Mouse (Mus musculus): ENCODE data around the gene Epb41l1. TPM values are rescaled to one million over a fixed set of nuclear protein-coding genes. Genes with fewer than 3 reads are reported as not detected.

Gene Epb41l1
- total RNA-seq, 4 experiments from 2014 or later, result 322 to 352 (median 336) TPM

DNA sequence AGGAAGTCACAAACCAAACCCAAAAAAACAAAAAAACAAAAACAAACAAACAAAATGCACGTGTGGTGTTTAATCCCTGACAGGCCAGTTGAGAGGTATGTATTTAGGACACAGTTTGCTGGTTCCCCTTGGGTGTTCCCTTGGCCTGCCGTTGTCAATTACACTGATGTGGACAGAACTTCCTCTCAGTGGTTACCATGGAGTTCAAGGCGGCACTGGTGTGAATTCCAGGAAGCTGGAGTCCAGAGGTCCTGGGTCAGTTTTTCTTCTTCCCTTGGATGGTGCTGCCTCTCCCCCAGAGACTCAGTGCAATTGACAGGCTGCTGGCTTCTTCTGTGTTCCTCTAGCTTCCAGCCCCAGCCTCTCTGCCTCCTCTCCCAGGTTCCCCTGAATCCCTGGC is 103.4 kb downstream of the Epb41l1 start:
- no peak for DNase-seq (ENCODE audit: low spot score in 2 of 2)

DNA sequence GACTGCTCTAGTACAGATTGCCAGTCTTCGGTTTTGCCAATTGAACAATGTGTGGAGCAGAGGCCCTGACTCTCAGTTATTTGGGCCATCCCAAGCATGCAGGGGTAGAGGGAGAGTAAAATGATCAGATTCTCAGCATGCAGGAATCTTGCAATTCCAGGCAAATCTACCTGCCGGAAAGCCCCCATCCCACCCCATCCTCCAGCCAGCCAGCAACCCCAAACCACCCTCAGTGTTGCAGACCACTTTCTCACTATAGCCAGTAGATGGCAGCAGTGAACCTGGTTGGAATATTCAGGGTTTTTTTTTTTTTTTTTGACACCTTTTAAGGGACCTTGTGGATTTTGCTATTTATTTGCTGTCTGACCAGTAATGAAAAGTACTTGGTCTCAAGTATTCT is 109.0 kb downstream of the Epb41l1 start:
- no peak for DNase-seq (ENCODE audit: low spot score in 2 of 2)

DNA sequence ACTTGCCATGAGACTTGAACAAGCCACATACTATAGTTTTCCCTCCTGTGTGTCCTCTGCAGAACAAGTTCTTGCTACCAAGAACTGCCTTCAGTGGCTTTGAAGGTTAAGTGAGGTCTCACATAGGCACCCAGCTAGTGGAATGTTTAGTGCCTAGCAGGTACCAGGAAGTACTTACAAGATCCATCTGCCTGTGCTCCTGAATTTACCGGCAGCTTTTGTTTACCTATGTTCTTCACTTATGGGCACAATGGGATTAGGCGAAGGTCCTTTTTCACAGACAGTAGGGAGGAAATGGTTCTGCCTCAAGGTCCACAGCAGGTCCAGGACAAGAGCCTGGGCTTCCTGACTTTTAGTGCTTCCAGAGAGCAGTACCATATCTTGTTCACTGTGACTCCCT is 112.5 kb downstream of the Epb41l1 start:
- no peak for DNase-seq (ENCODE audit: low spot score in 2 of 2)

DNA sequence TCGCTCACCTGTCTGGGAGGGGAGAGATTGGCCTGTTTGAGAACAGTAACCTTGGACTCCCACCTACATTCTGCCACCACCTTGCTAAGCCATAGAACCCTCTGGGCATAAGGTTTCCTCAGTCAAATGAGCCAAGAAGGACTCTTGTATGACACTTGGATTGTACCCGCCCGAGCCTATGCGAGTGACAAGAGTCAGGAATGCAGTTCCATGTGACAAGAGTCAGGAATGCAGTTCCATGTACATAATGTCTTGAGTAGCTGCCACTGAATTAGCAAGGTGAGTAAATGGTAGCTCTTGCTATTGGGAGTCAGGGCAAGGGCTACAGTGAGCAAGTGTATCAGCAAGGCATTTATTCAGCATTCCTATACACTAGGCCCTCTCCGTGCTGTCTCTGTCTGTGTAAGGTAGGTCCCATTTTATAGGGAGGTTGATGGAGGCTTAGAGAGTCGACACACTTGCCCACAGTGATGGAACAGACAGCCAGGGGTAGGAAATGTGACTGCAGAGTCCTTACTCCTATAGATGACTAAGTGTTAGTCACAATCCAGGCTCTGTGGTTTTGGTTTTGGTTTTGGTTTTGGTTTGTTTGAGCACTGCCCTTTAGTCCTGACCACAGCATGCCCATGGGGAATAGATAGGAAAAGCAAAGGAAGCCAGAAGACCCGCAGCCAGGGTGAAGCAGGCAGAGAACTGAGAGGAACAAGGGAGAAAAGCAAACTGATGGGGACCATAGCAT is 118.3 kb downstream of the Epb41l1 start:
- DNase-seq (ENCODE audit: low spot score in 2 of 2), result no peak

DNA sequence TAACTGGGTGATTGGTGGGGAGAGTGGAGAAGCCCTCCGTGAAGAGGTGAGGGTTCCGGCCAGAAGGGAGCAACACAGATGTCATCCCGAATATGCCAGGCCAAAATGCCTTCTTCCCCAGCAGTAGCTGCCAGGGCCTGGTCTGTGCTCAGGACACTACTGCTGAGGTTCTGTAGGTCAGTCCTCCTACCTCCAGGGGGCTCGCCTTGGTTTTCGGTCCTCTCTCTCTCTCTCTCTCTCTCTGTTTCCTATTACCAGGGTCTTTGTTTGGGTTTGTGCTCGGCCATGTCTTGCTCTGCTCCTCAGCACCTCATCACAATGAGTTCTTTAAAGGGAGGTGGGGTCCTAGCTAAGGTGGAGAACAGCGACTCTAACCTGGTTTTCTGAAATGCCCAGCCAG is 120.3 kb downstream of the Epb41l1 start:
- DNase-seq (ENCODE audit: low spot score in 2 of 2), result no peak

DNA sequence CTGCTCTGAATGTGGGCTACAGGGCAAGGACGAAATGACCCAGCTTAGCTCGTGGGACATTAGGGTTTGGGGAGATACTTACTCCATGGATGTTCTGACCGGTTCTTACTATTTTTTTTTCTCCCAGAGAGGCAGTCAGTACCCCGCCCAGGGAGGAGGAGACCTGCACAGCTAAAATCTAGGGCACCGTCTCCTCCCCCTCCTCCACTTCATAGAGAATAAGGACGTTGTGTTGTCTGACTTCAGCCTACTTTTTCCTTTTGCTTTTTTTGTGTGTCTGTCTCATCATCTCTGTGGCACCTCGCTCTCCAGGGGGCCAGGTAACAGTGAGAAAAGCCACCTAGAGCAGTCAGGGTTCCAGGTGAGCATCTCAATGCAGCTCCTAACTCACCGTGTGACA is 121.7 kb downstream of the Epb41l1 start:
- DNase-seq (ENCODE audit: low spot score in 2 of 2), result no peak

GRCm38 (mm10) chr2:156543804-156544203 is 123.1 kb downstream of the Epb41l1 start:
- DNase-seq (ENCODE audit: low spot score in 2 of 2), result no peak

- peak in 1 of 2 experiments; percentile 76 for DNase-seq (ENCODE audit: low spot score in 2 of 2)
Observed at GRCm38 (mm10) chr2:156547123-156547891, 126.6 kb downstream of the Epb41l1 start, which contains the start of gene Aar2. Gene Aar2 (plus strand): TSS chr2:156547584.

DNA sequence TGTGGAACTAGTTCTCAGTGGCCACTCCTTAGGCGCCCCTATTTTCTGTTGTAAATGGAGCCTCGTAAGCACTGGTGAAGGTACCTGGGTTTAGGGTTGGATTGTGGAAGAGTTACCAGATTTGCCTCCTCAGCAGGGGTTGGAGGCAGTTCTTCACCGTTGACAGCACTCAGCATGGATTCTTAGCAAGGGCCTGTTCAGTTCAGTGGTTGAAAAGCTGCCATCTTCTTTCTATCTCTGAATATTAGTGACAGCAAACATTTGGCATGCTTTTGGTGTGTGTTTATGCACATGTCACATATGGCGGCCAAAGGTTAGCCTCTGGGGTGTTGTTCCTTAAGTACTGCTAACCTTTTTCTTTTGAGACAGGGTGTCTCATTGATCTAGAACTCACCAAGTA is 131.7 kb downstream of the Epb41l1 start:
- no peak for DNase-seq (ENCODE audit: low spot score in 2 of 2)

DNA sequence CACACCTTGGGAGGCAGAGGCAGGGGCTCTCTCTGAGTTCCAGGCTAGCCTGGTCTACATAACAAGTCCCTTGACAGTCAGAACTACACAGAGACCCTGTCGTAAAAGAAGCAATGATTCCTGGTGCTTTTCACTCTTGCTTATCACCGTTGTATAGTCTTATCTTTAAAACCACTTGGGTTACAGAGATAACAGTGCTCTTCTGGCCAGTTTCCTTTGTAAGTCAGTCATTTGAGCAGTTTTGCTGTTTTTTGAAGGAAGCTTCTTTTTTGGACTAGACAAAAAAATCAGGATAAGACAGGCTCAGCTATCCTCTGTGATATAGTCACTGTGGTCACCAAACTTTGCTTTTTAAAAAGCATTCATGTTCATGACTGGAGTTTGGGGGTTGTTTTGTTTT is 141.1 kb downstream of the Epb41l1 start:
- DNase-seq (ENCODE audit: low spot score in 2 of 2), result no peak

- peak; percentile 68 to 69 for DNase-seq (ENCODE audit: low spot score in 2 of 2)
Observed at GRCm38 (mm10) chr2:156563557-156563956, 142.8 kb downstream of the Epb41l1 start.

DNA sequence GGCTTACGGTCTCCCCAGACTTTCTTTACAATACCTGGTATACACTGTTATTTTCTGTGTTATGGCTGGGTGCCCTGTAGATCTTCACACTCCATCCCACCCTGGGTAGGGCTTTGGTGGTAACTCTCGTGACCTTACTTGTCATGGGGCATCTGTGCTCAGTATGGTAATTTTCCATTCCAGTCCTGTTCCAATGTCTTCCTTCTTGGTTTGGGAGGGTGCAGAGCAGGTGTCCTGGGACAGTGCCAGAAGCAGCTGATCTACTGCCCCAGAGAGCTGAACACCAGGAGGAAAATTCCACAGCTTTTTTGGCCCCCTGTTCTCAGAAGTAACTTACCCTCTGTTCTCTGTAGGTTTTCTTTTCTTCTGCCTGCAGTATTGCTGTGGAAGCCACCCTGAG is 145.8 kb downstream of the Epb41l1 start:
- DNase-seq (ENCODE audit: low spot score in 2 of 2), result no peak

DNA sequence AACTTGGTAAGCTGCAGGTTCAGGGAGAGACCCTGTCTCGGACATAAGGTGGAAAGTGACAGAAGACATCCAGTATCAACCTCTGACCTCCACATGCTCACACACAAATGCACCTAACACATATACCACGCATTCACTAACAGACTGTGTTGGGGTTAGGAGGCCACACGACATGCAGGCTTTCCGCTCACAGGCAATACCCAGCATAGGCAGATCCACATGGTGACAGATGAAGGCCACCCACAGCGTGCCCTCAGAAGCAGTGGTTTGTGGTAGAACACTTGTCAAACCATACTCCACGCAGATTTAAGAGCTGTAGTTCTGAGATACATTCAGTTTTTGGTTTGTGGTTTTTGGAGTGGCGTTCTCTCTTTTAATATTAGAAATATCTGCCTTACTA is 147.9 kb downstream of the Epb41l1 start:
- no peak for DNase-seq (ENCODE audit: low spot score in 2 of 2)

DNA sequence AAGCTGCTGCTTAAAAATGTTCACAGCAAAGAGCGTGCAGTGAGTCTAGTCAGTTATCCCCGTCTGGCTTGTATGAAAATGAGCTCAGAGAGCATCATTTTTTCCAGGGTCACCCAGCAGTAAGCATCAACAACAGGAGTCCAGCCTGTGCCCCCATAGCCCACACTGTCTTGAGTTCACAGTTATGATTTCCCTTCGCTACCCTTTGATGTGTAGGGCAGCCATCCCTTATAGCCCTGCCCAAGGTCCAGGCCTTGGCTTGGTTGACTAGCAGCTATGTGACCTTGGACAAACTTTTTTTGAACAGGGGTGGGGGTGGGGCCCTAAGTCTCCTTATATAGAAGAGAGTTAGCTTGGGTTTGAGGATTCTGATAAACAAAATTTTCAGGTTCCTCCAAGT is 148.6 kb downstream of the Epb41l1 start:
- DNase-seq (ENCODE audit: low spot score in 2 of 2), result no peak

GRCm38 (mm10) chr2:156571521-156571920 is 150.8 kb downstream of the Epb41l1 start:
- no peak for DNase-seq (ENCODE audit: low spot score in 2 of 2)

GRCm38 (mm10) chr2:156576850-156577587 is 156.3 kb downstream of the Epb41l1 start:
- no peak for DNase-seq (ENCODE audit: low spot score in 2 of 2)

GRCm38 (mm10) chr2:156580507-156580906 is 159.8 kb downstream of the Epb41l1 start:
- no peak for DNase-seq (ENCODE audit: low spot score in 2 of 2)

DNA sequence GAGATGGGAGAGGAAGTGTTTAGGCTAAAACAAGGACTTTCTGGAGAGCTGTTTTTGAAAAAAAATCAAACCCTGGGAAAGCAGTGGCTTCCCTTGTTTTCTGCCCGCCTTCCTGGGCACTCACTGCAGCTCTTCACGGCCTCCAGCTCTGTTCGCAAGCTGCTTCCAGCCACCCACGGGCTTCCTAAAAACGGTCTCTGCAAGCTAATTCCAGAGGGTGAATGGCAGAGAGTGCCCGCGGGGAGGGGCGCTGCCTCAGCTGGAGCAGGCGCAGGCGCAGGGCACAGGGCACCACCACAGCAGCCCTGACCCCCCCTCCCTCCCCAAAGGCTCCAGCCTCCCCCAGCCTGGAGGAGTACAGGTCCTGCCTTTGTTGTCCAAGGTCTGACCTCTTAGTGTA is 160.5 kb downstream of the Epb41l1 start:
- peak; percentile 79 to 84 for DNase-seq (ENCODE audit: low spot score in 2 of 2)

DNA sequence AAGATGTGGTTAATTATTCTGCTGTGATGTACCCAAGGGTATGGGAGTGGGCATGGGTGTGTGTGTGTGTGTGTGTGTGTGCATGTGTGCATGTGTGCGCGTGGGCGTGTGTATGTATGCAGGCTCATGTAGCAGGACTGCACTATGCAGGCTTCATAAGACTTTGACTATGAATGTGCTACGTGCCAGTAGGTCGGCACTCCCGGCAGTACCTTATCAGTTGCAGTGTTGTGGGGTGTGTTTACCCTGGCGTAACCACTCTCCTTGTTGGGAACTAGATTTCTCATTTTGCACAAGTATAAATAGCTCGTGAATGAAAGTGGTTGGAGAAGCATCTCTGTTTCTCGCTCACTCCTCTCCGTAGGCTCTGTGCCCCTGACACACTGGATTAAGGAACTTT is 162.2 kb downstream of the Epb41l1 start:
- DNase-seq (ENCODE audit: low spot score in 2 of 2), result no peak

GRCm38 (mm10) chr2:156584154-156584796 is 163.6 kb downstream of the Epb41l1 start:
- DNase-seq (ENCODE audit: low spot score in 2 of 2), result no peak

- peak in 1 of 2 experiments; percentile 44 for DNase-seq (ENCODE audit: low spot score in 2 of 2)
Observed at GRCm38 (mm10) chr2:156584797-156585471, 164.2 kb downstream of the Epb41l1 start.
